Mouse (Mus musculus) heart, postnatal 25 days (tissue): Measurements from ENCODE around the gene Ppp1r27. TPM values are rescaled to one million over a fixed set of nuclear protein-coding genes. Genes with fewer than 3 reads are reported as not detected.
A peak's percentile ranks its signal among the peaks of the same experiment; 100 is the strongest.

Experiments used
- DNase-seq: peaks from one replicate; pipeline ENCODE4 v3.0.0; 2022; ENCODE audit warnings: low spot score
- intact Hi-C: fragments of 180-260 bp; cut with DNase I; formaldehyde crosslinking; loops from one replicate; pipeline ENCODE4 v1.15.1; 2025
- total RNA-seq, 2 experiments: library from RNA; stranded (reverse); gene quantifications; 2 replicates each; pipeline ENCODE4 v1.2.3; 2021

Gene Ppp1r27
- total RNA-seq, 2 experiments from 2014 or later, result not detected

GRCm38 (mm10) chr11:120549986-120550809 is 734 bp downstream of the Ppp1r27 start:
- intact Hi-C loops, result loop anchor here (1.0 kb wide), 1 partner anchor 22 kb away; no protein-coding TSS in a partner anchor
- no peak for DNase-seq

DNA sequence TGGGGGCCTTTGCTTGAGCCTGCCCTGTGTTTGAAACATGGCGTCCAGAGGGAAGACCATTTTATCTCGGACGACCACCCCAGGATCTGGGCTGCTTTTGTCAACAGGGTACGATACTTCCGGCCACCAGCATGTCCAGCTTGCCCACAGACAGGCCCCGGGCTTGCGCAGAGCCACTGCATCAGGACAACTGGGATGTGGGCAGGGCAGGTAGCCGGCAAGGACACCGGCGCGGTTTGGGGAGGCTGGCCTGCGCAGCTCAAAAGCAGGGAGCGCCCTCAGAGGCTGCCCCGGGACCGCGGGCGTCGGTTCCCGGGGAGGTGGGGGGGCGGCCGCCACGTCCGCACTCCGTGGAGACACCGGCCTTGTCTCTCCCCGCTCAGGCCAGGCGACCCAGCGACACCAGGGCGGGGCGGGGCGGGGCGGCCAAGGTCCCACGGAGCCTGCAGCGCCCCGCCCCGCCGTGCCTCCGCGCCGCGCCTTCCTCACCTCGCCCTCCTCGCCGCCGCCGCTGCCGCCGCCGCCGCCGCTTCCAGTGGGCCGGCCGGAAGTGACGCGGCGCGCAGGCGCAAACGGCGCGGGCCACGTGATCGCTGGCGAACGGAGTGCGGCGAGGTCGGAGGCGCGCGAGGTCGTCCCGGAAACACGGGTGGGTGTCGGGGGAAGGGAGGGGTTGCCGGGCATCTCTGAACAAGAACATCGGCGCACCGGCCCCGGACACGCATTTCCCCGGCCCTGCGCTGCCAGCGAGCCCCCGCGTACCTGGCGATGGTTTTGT is 1.6 kb downstream of the Ppp1r27 start, which contains the start of gene Mcrip1:
Gene Mcrip1, minus strand, starts transcription at position 560 of the 778 bp plus-strand sequence.
- intact Hi-C loops, result loop anchor here (1.0 kb wide), 1 partner anchor 23 kb away; no protein-coding TSS in a partner anchor
- peak; percentile 90 for DNase-seq

- DNase-seq, result no peak
- intact Hi-C loops, result loop anchor here (1.0 kb wide), 1 partner anchor 24 kb away; no protein-coding TSS in a partner anchor
Observed at GRCm38 (mm10) chr11:120548786-120549167, 2.2 kb downstream of the Ppp1r27 start.

- no peak for DNase-seq
- intact Hi-C loops, result no loop called here
Observed at GRCm38 (mm10) chr11:120548214-120548613, 2.7 kb downstream of the Ppp1r27 start.

DNA sequence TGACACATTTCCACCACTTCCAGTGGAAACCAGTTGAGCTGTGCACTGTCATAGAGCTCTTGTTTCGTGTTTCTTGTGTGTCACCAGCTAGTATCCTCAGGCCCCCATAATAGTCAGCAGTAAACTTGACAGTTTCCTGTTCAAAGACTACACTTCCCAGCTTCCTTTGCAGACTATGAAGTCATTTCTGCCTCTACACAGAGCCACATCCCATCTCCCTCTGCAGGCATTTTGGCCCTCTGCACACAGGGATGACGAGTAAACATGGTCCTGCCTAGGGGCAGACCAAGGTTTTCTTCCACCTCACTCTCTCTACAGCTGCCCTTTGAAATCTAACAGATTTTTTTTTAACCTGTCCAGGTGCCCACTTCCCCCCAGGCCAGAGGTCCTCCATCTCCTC is 3.5 kb downstream of the Ppp1r27 start:
- intact Hi-C loops, result no loop called here

GRCm38 (mm10) chr11:120545964-120546363 is 5.0 kb downstream of the Ppp1r27 start:
- intact Hi-C loops, result no loop called here
- no peak for DNase-seq

More for the DNA sequence above, 3.5 kb downstream of the Ppp1r27 start:
- no peak for DNase-seq

- DNase-seq, result no peak
- intact Hi-C loops, result no loop called here
Observed at GRCm38 (mm10) chr11:120542376-120542775, 8.6 kb downstream of the Ppp1r27 start.

GRCm38 (mm10) chr11:120541907-120542306 is 9.0 kb downstream of the Ppp1r27 start:
- intact Hi-C loops, result no loop called here
- DNase-seq, result no peak

- DNase-seq, result no peak
- intact Hi-C loops, result no loop called here
Observed at GRCm38 (mm10) chr11:120539285-120540014, 11.5 kb downstream of the Ppp1r27 start.

- no peak for DNase-seq
- intact Hi-C loops, result loop anchor here (1.0 kb wide), 1 partner anchor 18 kb away; no protein-coding TSS in a partner anchor
Observed at GRCm38 (mm10) chr11:120538955-120539284, 12.0 kb downstream of the Ppp1r27 start.

DNA sequence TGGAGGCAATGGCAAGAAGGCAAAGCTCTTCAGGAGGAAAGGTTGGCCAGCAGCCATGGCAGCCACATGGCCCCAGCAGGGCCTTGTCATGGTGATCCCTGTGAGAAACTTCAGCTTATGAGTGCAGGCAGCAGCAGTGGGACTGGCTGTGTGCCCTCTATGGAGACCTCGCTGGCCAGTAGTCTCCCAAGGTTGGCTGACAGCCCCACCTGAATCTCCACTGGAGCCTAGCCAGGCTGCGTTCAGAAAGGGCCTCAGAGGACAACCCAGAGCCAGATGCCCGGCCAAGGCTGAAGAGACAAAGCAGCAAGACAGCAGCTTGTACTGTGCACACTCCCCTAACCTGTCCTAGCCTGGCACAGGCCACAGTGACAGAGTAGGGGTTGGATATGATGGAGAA is 12.4 kb downstream of the Ppp1r27 start:
- intact Hi-C loops, result loop anchor here (1.0 kb wide), 1 partner anchor 17 kb away; no protein-coding TSS in a partner anchor
- DNase-seq, result peak; percentile 49

DNA sequence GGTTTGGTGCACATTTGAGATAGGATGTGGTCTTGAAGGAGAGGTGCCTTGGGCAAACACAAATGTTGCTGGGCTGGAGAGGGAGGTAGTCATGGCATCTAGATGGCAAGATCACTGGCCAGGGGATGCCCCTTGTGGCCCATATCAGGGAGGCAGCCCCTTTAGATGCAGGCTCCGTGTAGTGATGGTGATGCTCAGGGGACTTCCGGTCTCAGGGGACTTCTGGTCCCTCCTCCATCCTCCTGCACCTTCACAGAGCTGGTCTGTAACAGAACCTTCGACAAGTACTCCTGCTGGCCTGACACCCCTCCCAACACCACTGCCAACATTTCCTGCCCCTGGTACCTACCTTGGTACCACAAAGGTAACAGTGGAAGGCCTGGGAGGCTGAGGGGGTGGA is 15.1 kb downstream of the Ppp1r27 start:
- DNase-seq, result no peak
- intact Hi-C loops, result no loop called here

- no peak for DNase-seq
- intact Hi-C loops, result no loop called here
Observed at GRCm38 (mm10) chr11:120535145-120535544, 15.8 kb downstream of the Ppp1r27 start.

GRCm38 (mm10) chr11:120534093-120534492 is 16.8 kb downstream of the Ppp1r27 start:
- intact Hi-C loops, result no loop called here
- no peak for DNase-seq

- no peak for DNase-seq
- intact Hi-C loops, result no loop called here
Observed at GRCm38 (mm10) chr11:120531646-120532045, 19.3 kb downstream of the Ppp1r27 start.

DNA sequence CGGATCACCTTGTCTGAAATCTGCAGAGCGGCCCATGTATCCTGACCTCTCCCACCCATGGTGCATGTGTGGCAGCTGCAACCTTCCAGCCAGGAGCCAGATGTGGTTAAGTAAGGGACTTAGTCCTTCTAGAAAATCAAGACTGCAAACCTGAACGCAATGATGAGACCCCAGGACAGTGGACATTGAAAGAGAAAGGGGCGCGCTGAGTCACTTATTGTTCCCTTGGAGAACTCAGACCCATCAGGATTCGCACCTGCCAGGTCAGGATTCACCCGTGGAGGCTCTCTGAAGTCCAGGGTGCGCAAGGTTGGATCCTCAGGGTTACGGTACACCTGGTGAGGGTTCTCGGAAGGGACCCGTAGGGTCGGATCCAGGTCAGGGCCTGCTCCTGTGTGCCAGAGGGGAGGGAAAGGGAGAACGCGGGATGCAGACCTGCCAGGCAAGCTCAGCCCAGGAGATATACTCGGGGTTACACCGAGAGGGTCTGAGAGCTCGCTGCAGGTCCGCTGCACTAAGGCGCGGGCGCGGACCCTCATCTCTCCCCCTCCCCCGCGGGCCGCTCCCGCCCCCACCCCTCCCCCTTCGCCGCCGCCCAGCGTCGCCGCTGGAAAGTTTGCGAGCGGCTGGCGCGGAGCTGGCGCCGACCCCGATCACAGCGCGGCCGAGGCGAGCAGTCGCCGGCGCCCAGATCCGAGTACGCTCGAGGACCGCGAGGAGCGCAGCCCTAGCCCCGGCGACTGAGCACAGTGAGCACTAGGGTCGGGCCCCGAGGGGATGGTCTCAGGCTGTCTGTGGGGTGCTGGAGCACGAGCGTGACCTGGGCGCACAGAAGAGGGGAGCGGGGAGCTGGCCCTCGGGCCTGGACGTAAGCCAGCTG is 20.6 kb downstream of the Ppp1r27 start, which contains the start of gene Gcgr:
Gene Gcgr, plus strand, starts transcription at position 615 of the 880 bp plus-strand sequence.
- intact Hi-C loops, result no loop called here
- no peak for DNase-seq

DNA sequence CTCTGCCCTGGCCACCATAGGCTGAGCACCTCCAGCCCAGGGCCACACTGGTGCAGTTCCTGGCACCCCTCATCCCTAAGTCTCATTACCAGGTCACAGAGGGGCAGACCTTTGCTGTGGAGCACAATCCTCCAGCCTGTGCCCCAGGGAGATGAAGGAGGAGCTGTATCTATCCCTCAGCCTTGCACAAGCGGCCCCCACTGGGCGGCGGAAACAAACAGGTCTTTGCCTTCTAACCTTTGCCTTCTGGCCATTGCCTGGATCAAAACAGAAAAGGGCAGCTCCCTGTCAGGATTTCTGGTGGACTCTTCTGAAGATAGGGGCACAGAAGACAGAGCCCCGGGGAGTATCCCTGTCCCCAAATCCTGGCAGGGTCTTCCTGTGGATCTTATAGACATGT is 22.0 kb downstream of the Ppp1r27 start:
- DNase-seq, result no peak

DNA sequence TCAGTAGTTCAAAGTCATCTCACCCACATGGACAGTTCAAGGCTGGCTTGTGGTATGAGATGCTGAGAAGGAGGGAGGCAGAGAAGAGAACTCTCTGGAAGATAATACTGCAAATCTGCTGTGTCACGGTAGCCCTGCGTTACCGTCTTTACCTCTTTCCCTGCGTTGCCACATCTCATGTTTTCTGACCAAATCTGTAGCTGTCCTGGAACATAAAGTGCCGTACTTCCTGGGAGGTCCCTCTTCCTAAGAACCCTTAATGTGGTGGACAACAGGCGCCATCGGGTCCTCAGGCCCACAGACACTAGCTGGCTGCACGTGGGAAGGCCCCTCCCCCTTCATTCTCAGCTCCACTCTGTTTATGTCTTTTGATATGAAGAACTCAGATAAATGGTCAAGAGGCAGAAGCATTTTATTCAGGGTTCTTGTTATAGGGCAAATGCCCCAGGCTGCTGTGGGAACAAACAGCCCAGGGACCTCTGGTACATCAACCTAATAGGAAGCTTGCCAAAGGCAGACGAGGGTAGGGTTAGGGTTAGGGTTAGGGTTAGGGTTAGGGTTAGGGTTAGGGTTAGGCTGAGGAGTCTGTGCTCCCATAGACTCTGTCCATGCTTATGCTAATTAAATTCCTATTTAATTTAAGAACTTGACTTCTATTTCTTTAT is 23.1 kb downstream of the Ppp1r27 start:
- DNase-seq, result no peak
- intact Hi-C loops, result no loop called here

More for the DNA sequence above, 22.0 kb downstream of the Ppp1r27 start:
- intact Hi-C loops, result no loop called here

DNA sequence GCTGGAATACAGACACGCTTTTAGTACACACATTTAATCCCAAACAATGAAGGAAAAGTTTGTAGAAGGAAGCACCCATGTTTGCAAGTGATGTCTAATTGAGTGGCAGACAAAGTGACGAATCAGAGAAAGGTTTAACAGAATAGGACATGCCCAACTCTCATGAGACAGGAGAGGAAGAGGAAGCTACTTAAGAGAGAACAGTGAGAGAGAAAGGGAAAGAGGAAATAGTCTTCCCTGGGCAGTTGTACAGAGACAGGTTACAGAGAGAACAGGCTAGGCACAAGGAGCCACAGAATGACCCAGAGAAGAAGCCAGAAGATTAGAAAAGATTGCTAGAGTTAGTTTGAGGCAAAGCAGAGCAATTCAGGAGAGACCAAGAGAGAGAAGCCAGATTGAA is 25.0 kb downstream of the Ppp1r27 start:
- no peak for DNase-seq
- intact Hi-C loops, result no loop called here
